Mouse (Mus musculus) right cerebral cortex, adult 2 months (tissue): ENCODE measurements around the gene Wbp1.
A peak's percentile ranks its signal among the peaks of the same experiment; 100 is the strongest.

Source experiments
- DNase-seq, 2 experiments: peaks; one replicate each; pipeline ENCODE4 v3.0.0; 2021 to 2022; ENCODE audit warnings: low spot score in 2 of 2

Wbp1 gene

DNA sequence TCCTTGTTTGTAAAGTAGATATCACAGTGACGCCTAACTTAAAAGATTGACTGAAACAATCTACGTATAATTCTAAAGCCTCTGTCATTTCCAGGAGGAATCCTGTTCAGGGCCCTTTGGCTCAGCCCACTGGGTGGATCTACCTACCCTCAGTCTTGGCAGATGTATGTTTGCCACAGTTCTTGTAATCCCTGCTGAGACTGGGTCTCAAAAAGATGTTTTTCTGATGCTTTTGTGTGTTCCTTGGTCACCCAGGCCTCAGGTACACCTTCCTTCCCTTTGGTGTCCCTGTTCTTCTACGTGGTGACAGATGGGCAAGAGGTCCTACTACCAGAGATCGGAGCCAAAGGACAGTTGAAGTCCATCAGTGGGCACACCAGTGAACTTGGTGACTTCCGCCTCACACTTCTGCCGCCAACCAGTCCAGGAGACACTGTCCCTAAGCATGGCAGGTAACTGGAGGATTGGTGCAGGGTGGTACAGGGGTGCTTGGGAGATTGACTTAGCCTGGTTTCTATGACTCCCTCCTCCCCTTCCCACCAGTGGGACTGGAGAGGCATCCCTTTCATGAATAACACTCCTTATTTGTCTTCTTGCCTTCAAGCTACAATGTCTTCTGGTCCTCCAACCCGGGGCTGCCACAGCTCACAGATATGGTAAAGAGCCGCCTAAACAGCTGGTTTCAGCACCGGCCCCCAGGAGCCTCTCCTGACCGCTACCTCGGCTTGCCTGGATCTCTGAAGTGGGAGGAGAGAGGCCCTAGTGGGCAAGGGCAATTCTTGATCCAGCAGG is 4.8 kb downstream of the Wbp1 start:
- DNase-seq: no peak

DNA sequence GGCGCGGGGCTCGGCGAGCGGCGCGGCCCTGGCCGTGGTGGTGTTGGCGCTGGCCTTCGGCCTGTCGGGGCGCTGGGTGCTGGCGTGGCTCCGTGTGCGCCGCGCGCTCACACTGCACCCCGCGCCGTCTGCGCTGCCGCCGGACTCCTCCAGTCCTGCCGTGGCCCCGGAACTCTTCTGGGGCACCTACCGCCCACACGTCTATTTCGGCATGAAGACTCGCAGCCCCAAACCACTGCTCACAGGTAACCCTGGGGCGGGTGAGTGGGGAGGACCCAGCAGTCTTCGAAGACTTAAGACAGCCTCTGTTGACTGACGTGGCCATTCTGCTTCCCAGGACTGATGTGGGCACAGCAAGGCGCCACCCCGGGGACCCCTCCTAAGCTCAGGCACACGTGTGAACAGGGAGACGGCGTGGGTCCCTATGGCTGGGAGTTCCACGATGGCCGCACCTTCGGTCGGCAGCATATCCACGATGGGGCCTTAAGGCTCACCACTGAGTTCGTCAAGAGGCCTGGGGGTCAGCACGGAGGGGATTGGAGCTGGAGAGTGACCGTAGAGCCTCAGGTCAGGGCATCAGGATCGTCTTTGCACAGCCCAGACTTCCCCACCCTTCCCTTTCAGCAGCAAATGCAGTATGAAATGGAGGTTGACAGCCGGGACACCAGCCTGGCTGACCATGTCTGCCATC is 5.5 kb downstream of the Wbp1 start:
- no peak for DNase-seq

- peak; percentile 92 to 93 for DNase-seq
Measured at GRCm38 (mm10) chr6:83115011-83115671, 6.2 kb downstream of the Wbp1 start, which contains the start of gene Mogs. Gene Mogs (plus strand): TSS chr6:83115496.

GRCm38 (mm10) chr6:83111510-83112136 is 9.7 kb downstream of the Wbp1 start:
- DNase-seq: no peak

DNA sequence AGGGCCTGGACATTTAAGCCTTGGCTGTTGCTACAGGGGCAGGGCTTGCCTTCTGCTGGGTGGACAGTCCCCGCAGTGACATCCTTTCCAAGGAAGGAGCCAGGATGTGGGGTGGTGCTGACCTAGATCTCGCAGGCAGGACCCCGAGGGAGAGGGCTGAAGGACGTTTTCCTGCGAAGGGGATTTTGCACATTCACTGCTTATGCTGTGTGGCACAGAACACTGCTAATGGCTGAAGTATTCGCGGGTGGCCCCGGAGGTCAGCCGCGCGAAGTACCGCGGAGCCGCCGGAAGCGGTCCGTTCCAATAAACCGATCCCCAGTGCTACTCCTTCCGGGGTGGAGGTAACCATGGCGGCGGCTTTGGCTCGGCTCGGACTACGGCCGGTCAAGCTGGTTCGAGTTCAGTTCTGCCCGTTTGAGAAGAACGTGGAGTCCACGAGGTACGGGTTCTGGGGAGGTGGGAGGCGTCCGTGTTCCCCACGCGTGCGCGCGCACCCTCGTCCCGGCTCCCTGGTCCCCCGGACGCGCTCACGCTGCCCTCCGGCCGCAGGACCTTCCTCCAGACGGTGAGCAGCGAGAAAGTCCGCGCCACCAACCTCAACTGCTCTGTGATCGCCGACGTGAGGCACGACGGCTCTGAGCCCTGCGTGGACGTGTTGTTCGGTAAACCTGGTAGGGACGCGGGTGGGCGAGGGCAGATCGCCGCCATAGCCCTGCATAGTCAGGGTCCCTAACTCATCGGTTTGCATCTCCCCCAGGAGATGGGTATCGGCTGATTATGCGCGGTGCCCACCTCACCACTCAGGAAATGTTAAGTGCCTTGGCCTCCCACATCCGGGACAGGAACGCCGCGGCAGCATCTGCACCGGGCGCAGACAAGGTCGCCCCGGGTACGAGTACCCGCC is 12.3 kb downstream of the Wbp1 start, which contains the start of gene Mrpl53:
Gene Mrpl53 (plus strand): TSS at position 279 of the 907 bp plus-strand sequence.
- peak; percentile 81 to 83 for DNase-seq

DNA sequence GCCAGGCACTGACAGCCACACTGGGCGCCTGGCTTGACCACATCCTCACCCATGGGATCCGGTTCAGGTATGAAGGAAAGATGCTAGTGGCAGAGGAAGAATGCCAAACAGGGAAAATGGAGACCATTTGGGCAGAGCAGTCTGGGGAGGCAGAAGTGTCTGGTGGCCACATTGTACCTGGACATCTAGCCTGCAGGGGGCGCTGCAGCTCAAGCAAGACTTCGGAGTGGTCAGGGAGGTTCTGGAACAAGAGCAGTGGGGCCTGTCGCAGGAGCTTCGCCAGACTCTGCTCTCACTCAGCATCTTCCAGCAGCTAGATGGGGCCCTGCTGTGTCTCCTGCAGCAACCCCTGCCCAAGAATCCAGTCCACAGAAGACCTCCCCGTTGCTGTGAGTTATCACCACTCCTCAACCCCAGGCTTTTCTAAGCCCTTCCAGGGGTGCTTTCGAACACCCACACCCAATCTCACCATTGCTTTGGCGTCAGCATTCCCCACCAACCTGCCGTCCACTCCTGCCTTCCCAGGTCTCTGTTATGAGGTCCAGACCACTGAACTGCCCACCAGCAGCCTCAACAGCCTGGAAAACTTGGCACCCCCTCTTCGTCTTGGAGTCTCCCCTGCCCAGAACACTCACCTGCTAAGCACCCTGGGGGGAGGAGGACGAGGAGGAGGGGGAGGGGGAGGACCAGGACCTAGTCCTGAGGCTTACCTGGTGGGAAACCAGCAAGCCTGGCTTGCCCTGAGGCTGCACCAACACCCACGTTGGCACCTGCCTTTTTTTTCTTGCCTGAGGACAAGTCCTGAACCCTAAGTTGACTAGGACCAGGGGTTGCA is 13.6 kb downstream of the Wbp1 start:
- peak in 1 of 2 experiments; percentile 73 for DNase-seq

GRCm38 (mm10) chr6:83104158-83104557 is 17.2 kb downstream of the Wbp1 start:
- no peak for DNase-seq

DNA sequence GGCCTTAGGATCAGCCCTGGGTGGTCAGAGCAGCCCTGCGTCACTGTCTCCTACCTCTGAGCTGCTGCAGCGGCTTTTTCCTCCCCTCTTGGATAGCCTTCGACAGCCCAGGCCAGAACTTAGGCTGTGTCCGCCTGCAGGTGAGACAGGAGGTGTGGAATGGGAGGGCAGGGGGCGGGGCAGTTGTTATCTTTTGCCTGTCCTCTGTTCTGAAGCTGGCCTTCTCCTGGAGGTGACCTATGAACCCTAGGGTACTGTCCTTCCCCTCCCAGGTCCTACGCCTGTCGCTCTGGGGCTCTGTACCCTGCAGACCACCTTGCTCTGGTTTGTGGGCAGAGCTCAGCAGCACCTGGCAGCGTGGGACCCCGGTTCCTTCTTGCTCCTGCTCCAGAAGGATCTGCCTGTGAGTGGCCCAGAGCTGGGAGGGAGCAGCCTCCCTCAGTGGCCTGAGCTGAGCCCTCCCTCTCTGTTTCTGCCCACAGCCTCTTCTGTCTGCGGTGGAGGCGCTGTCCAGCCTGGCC is 18.2 kb downstream of the Wbp1 start:
- no peak for DNase-seq

- peak in 1 of 2 experiments; percentile 57 for DNase-seq
Measured at GRCm38 (mm10) chr6:83101688-83102556, 19.4 kb downstream of the Wbp1 start.

DNA sequence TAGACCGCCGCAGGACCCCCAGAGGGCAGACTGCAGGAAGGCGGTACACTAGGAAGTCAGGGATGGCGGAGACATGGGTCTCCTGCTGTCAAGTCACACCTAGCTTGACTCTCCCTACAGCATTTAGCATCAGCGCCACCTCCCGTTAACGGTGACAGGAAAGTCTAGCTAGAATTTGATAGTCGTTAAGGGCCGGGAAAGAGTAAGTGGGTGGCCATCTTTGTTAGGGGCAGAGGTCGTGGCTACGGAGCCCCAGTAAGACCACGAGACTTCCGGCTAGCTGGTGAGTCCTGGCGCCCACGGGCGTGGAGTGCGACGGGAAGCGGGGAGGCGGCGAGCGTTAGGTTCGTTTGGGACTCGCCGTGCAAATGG is 20.1 kb downstream of the Wbp1 start, which contains the start of the genes Ccdc142 and Gm42688:
Gene Ccdc142 (plus strand): TSS at position 286 of the 372 bp plus-strand sequence.
Gene Gm42688 (plus strand): TSS at position 302 of the 372 bp plus-strand sequence.
- peak; percentile 87 to 92 for DNase-seq

- no peak for DNase-seq
Measured at GRCm38 (mm10) chr6:83098411-83098810, 22.9 kb downstream of the Wbp1 start.

DNA sequence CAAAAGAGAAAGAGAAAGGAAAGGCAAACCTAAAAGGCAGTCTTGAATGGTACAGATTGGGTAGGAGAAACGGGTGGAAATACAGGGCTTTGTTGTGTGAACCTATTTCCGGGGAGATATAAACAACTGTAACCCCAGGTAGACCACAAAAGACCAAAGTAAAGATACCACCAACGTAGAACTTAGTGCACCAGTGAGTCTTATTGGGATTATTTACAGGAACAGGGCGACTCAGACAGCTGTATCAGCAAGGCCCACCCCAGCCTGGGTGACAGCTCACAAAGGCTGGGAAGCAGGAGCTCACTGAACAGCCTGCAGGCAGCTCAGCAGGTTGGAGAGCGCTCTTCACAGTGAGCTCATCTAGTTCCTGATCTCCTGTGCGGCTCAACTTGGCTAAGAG is 25.4 kb downstream of the Wbp1 start:
- no peak for DNase-seq

DNA sequence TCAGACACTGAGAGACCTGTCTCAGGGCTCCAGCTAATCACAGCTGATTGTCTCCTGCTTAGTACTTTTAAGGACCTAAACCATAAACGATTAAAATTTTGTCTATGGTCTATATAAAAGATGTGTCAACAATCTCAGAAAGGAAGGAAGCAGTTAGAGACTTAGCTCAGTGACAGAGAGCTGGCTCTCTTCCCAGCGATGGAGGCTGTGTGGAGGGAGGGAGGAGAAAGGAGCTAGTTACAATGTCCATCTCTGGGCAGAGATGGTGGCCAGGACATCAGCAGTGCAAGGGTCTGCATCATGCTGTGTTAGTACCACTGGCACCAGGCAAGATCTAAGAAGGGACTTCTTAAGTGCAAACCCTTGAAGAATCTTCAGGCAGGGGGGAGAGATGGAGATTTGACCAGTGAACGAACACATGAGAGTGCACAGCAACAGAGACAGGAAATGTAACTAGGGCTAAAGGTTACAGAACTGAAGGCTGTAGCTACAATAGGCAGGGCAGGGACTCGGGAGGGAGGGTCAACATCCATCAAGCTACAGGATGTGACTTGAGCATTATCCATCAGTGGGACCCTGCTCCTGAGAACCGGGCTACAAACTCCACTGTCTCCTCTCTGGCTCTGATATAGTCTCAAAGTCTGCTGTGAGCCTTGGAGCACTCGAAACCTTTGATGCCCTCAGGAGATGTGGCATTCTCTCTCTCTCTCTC is 28.8 kb downstream of the Wbp1 start:
- DNase-seq: no peak

DNA sequence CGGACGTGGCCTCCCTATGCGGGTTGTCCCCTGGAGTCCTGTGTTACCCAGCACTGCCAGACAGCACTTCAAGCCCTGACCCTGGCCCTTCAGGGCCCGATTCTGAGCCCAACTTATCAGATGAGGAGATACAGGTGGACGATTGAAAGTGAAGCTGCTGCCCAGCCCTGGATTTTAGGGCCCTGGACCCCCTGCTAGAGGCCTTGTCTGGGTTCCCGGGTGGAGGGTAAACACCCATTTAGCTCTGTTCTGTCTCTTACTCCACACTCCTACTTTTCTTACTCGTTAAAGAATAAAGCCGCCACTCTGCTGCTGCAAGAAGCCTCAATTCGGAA is 33.5 kb downstream of the Wbp1 start:
- DNase-seq: no peak

- DNase-seq: no peak
Measured at GRCm38 (mm10) chr6:83087205-83087925, 34.0 kb downstream of the Wbp1 start.

GRCm38 (mm10) chr6:83086121-83087035 is 35.0 kb downstream of the Wbp1 start, which contains the start of gene Lbx2:
Gene Lbx2 (plus strand): TSS chr6:83086367.
- DNase-seq: no peak
